Mouse (Mus musculus): Measurements from ENCODE around the gene Zfand3.

The Zfand3 gene

GRCm38 (mm10) chr17:30192416-30193005, 188.0 kb downstream of the Zfand3 start:
- peak; percentile 0 to 13 for DNase-seq (ENCODE audit: low spot score in 2 of 2)

GRCm38 (mm10) chr17:30193615-30194014, 189.1 kb downstream of the Zfand3 start:
- DNase-seq (ENCODE audit: low spot score in 2 of 2) = no peak

- DNase-seq (ENCODE audit: low spot score in 2 of 2) = peak; percentile 0 to 10
Observed at GRCm38 (mm10) chr17:30194091-30194490, 189.6 kb downstream of the Zfand3 start.

- peak; percentile 1 to 18 for DNase-seq (ENCODE audit: low spot score in 2 of 2)
Observed at GRCm38 (mm10) chr17:30194629-30195445, 190.3 kb downstream of the Zfand3 start.

- DNase-seq (ENCODE audit: low spot score in 2 of 2) = peak in 1 of 2 experiments; percentile 18
Observed at GRCm38 (mm10) chr17:30195591-30196183, 191.2 kb downstream of the Zfand3 start.

- DNase-seq (ENCODE audit: low spot score in 2 of 2) = peak in 1 of 2 experiments; percentile 18
Observed at GRCm38 (mm10) chr17:30196401-30197279, 192.1 kb downstream of the Zfand3 start.

GRCm38 (mm10) chr17:30197280-30198030, 192.9 kb downstream of the Zfand3 start:
- no peak for DNase-seq (ENCODE audit: low spot score in 2 of 2)

GRCm38 (mm10) chr17:30198422-30198821, 193.9 kb downstream of the Zfand3 start:
- DNase-seq (ENCODE audit: low spot score in 2 of 2) = no peak

- DNase-seq (ENCODE audit: low spot score in 2 of 2) = no peak
Observed at GRCm38 (mm10) chr17:30199374-30200247, 195.1 kb downstream of the Zfand3 start.

- DNase-seq (ENCODE audit: low spot score in 2 of 2) = no peak
Observed at GRCm38 (mm10) chr17:30200283-30200682, 195.8 kb downstream of the Zfand3 start.

GRCm38 (mm10) chr17:30205062-30205825, 200.7 kb downstream of the Zfand3 start:
- DNase-seq (ENCODE audit: low spot score in 2 of 2) = no peak

GRCm38 (mm10) chr17:30210262-30210661, 205.7 kb downstream of the Zfand3 start:
- DNase-seq (ENCODE audit: low spot score in 2 of 2) = no peak

- DNase-seq (ENCODE audit: low spot score in 2 of 2) = no peak
Observed at GRCm38 (mm10) chr17:30210936-30211335, 206.4 kb downstream of the Zfand3 start.

- DNase-seq (ENCODE audit: low spot score in 2 of 2) = peak in 1 of 2 experiments; percentile 32
Observed at GRCm38 (mm10) chr17:30212647-30213046, 208.1 kb downstream of the Zfand3 start.

- DNase-seq (ENCODE audit: low spot score in 2 of 2) = no peak
Observed at GRCm38 (mm10) chr17:30213371-30213770, 208.8 kb downstream of the Zfand3 start.

GRCm38 (mm10) chr17:30214393-30214792, 209.9 kb downstream of the Zfand3 start:
- DNase-seq (ENCODE audit: low spot score in 2 of 2) = no peak

- no peak for DNase-seq (ENCODE audit: low spot score in 2 of 2)
Observed at GRCm38 (mm10) chr17:30215741-30216140, 211.2 kb downstream of the Zfand3 start.

GRCm38 (mm10) chr17:30221677-30222076, 217.1 kb downstream of the Zfand3 start:
- DNase-seq (ENCODE audit: low spot score in 2 of 2) = no peak

- DNase-seq (ENCODE audit: low spot score in 2 of 2) = no peak
Observed at GRCm38 (mm10) chr17:30222361-30222760, 217.8 kb downstream of the Zfand3 start.

All from cerebellum, postnatal 4 days (tissue).